Mouse (Mus musculus) olfactory bulb, adult 2 months (tissue): ENCODE results near the gene Olfr140.

ENCODE experiments used
- CTCF ChIP-seq: fragments of 200-500 bp; IDR thresholded peaks from 2 replicates; pipeline ENCODE4 v1.5.1; 2012; ENCODE audit warnings: low read depth, mild to moderate bottlenecking, low read length, moderate library complexity; ENCODE audit not compliant: insufficient read depth
- POLR2A ChIP-seq: fragments of 200-500 bp; IDR thresholded peaks from 2 replicates; pipeline ENCODE4 v1.6.1; 2012; ENCODE audit warnings: mild to moderate bottlenecking, low read depth, low read length, moderate library complexity; ENCODE audit not compliant: insufficient read depth

DNA sequence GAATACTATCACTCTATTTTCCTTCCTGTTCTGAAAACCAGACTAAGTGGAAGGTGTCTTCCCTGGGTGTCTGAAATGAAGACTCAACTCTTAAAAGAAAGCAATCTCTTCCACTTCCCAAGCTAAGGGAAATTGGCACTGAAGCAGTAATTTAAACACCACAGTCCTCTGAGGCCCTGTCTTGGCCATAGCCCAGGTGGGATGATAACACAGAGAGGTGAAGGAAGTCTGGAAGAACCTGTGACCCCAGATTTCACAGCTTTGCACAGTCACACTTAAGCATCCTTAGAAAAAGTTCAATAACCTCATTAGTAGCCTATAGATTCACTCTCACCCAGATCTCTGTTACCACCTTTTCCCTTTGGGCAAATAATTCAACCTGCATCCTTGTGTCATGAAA is at the start of gene Olfr140:
- TF ChIP-seq CTCF (no peak), POLR2A (no peak)
